Mouse (Mus musculus) midbrain, embryonic 10.5 days (tissue): ENCODE measurements around the gene Kcnab3. TPM values are rescaled to one million over a fixed set of nuclear protein-coding genes. Genes with fewer than 3 reads are reported as not detected.

Experiments used
- DNase-seq: peaks from one replicate; pipeline ENCODE4 v3.0.0-alpha.2; 2017; ENCODE audit warnings: low spot score
- H3K27ac ChIP-seq: fragments of 300-500 bp; sonication (generic); replicated peaks from 2 replicates; pipeline ENCODE4 v1.5.1; 2016; ENCODE audit warnings: mild to moderate bottlenecking
- H3K27me3 ChIP-seq: fragments of 300-500 bp; sonication (generic); 2 replicates; pipeline ENCODE4 v1.6.1; 2016; ENCODE audit warnings: low read depth, mild to moderate bottlenecking; ENCODE audit not compliant: poor library complexity, severe bottlenecking
- H3K36me3 ChIP-seq: fragments of 300-500 bp; sonication (generic); 2 replicates; pipeline ENCODE4 v1.6.1; 2016; ENCODE audit warnings: mild to moderate bottlenecking, moderate library complexity
- H3K4me1 ChIP-seq: fragments of 300-500 bp; sonication (generic); 2 replicates; pipeline ENCODE4 v1.6.1; 2016
- H3K4me3 ChIP-seq: fragments of 300-500 bp; sonication (generic); 2 replicates; pipeline ENCODE4 v1.5.1; 2016; ENCODE audit warnings: mild to moderate bottlenecking, moderate library complexity
- H3K9me3 ChIP-seq: fragments of 300-500 bp; sonication (generic); replicated peaks from 2 replicates; pipeline ENCODE4 v1.6.1; 2016; ENCODE audit warnings: mild to moderate bottlenecking
- WGBS: fragments of 180-500 bp; shearing (Covaris S2); methylation state at CpG from one replicate; pipeline ENCODE4 v1.1.7; 2016; 5-methylcytosine and 5-hydroxymethylcytosine counted together
- polyA plus RNA-seq: library from polyadenylated mRNA; unstranded; fragments of >200 nt; fragmentation: Nextera tagmentation; extraction: Ambion mirVana; gene quantifications from 2 replicates; pipeline ENCODE4 v1.2.1, GENCODE M21; 2016

Kcnab3 gene
- polyA plus RNA-seq, 1 experiment from 2014 or later, result 1.4 TPM

- H3K27ac ChIP-seq, result no peak overlapping the region
- WGBS, result 81% methylated on average over 6 of the region's 6 CpGs
- no peak overlapping the region for H3K4me3 ChIP-seq
- H3K36me3 ChIP-seq, result peaks cover 21% of the 10 kb centered on the region
- H3K4me1 ChIP-seq, result no peaks in the 10 kb centered on the region
- DNase-seq, result no peak
- no peaks in the 10 kb centered on the region for H3K27me3 ChIP-seq
- no peaks in the 10 kb centered on the region for H3K9me3 ChIP-seq
These were observed 55.3 kb downstream of the Kcnab3 start for GRCm38 (mm10) chr11:69381356-69381755.

Other genes with a start within 250 kb of the Kcnab3 start
- 63.1 and 90.1 TPM in 2 replicates for gene Vamp2, start 237.8 kb upstream of the Kcnab3 start, polyA plus RNA-seq
- 6.8 and 7.6 TPM in 2 replicates for gene Per1, start 231.0 kb upstream of the Kcnab3 start, polyA plus RNA-seq
- 0.07 and 0.09 TPM in 2 replicates for gene Hes7, start 205.9 kb upstream of the Kcnab3 start, polyA plus RNA-seq
- gene 9130213A22Rik, start 203.7 kb upstream of the Kcnab3 start, polyA plus RNA-seq, result 0.07 and 0.14 TPM in 2 replicates
- 0.17 and 0.25 TPM in 2 replicates for gene Aloxe3, start 200.4 kb upstream of the Kcnab3 start, polyA plus RNA-seq
- not detected in 2 replicates for gene Alox12b, start 169.3 kb upstream of the Kcnab3 start, polyA plus RNA-seq
- 0.04 and 0.06 TPM in 2 replicates for gene Alox8, start 128.4 kb upstream of the Kcnab3 start, polyA plus RNA-seq
- gene Gucy2e, start 89.2 kb upstream of the Kcnab3 start, polyA plus RNA-seq, result 0.06 and 0.20 TPM in 2 replicates
- 39.9 TPM in 2 replicates for gene Cntrob, start 2.5 kb upstream of the Kcnab3 start, polyA plus RNA-seq
- 174 and 188 TPM in 2 replicates for gene Trappc1, start 2.3 kb upstream of the Kcnab3 start, polyA plus RNA-seq
- gene Rnf227, start 14.2 kb downstream of the Kcnab3 start, polyA plus RNA-seq, result 18.1 and 24.6 TPM in 2 replicates
- gene Chd3, start 43.1 kb downstream of the Kcnab3 start, polyA plus RNA-seq, result 41.7 and 50.6 TPM in 2 replicates
- gene Naa38, start 69.2 kb downstream of the Kcnab3 start, polyA plus RNA-seq, result 145 and 146 TPM in 2 replicates
- gene Cyb5d1, start 69.4 kb downstream of the Kcnab3 start, polyA plus RNA-seq, result 50.4 and 57.3 TPM in 2 replicates
- gene Tmem88, start 72.0 kb downstream of the Kcnab3 start, polyA plus RNA-seq, result 16.9 and 21.4 TPM in 2 replicates
- 31.8 and 37.1 TPM in 2 replicates for gene Kdm6b, start 87.4 kb downstream of the Kcnab3 start, polyA plus RNA-seq
- 1.2 and 1.9 TPM in 2 replicates for gene Dnah2, start 222.9 kb downstream of the Kcnab3 start, polyA plus RNA-seq
- 48.8 and 53.9 TPM in 2 replicates for gene Efnb3, start 233.9 kb downstream of the Kcnab3 start, polyA plus RNA-seq